Comparison of ENCODE assay signal across 8 mouse cellular contexts in the genomic region with DNA sequence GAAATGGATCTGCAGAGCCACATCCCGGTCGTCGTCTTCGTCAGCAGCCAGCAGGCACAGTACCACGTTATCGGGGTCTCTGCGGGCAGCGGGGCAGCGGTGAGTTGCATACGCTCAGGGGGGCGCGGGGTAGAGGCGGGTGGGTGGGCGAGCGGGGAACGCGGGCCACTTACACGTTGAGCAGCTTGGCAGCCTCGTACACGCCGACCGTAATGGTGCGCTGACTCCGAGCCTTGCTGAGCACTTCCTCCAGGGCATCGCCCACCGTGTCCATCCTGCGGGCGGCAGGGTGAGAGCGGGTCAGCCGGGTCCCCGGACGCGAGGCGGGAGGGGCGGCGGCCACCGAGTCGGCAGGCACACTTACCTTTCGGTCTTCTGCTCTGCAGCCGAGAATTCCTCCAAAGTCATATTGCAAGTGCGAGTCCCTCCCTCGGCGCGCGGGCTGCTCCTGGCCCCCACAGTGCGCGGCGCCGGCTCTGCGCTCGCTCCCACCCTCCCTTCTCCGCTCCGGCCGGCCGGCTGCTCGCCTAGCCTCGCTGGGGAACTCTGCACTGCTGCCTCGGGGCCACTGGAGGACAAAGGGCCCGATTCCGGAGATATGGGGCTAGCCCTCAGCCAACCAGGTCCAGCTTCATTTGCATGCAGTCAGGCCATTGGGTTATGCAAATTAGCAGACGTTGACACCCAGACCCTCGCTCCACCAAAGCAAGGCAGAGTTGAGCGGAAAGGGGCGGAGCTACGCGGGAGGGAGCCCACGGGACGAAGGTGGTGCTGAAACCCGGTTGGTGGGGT. TPM values are rescaled to one million over a fixed set of nuclear protein-coding genes. Genes with fewer than 3 reads are reported as not detected.
DNase-seq lines count a peak whose midpoint lies in the region; ATAC-seq and TF ChIP-seq lines count a peak whose summit lies in the region.

Gadd45a (minus strand) TSS at position 621 of the 792 bp plus-strand sequence.

- H3ac ChIP-seq in C2C12 (ENCODE audit: control insufficient read depth, insufficient read length, low read depth) (peak within 1 kb of the TSS; percentile 83), myocyte (ENCODE audit: control insufficient read depth, insufficient read length) (peak within 1 kb of the TSS; percentile 57)

- peaks cover 36% of the 10 kb centered on the region for H3K4me1 ChIP-seq in erythroblast, embryonic 14.5 days (ENCODE audit: control insufficient read depth)
- H3K4me1 ChIP-seq in heart, embryonic 11.5 days (ENCODE audit: control insufficient read depth, insufficient read depth, low read length) = peaks cover 6% of the 10 kb centered on the region
- peaks cover 21% of the 10 kb centered on the region; the same call in 1 of the 2 replicates for H3K4me1 ChIP-seq in kidney, embryonic 16.5 days (ENCODE audit: insufficient read depth, low read length)
- peaks cover 2% of the 10 kb centered on the region for H3K4me1 ChIP-seq in liver, adult 2 months (ENCODE audit: control insufficient read depth, insufficient read depth, low read length)

- DNase-seq in brain, embryonic 14.5 days (ENCODE audit: low read depth) = peak; percentile 98
- peak; percentile 98 for DNase-seq in liver, adult 2 months (ENCODE audit: extremely low read depth, low read depth, low spot score)
- DNase-seq in splenic B cell, adult 2 months (ENCODE audit: low read depth, low spot score) = peak; percentile 97

- peak within 1 kb of the TSS; percentile 90 for H3K9ac ChIP-seq in heart, embryonic 11.5 days (ENCODE audit: low read depth, low read length)
- H3K9ac ChIP-seq in kidney, embryonic 16.5 days (replicated peaks; ENCODE audit: low read length) = peak within 1 kb of the TSS; percentile 96
- peak within 1 kb of the TSS; percentile 85 for H3K9ac ChIP-seq in liver, adult 2 months (ENCODE audit: low read depth, low read length)

- no peaks in the 10 kb centered on the region for H3K79me3 ChIP-seq in C2C12 (ENCODE audit: low read depth)

- peak within 1 kb of the TSS; percentile 64 for H3K4me3 ChIP-seq in C2C12 (ENCODE audit: insufficient read depth, poor library complexity, severe bottlenecking)
- peak within 1 kb of the TSS; percentile 90 for H3K4me3 ChIP-seq in erythroblast, embryonic 14.5 days (replicated peaks)
- H3K4me3 ChIP-seq in heart, embryonic 11.5 days (ENCODE audit: low read depth, low read length) = peak within 1 kb of the TSS; percentile 72
- H3K4me3 ChIP-seq in kidney, embryonic 16.5 days (ENCODE audit: low read length) = peak within 1 kb of the TSS; percentile 90
- H3K4me3 ChIP-seq in liver, adult 2 months (ENCODE audit: insufficient read depth, low read depth, low read length) = peak within 1 kb of the TSS; percentile 80
- peak within 1 kb of the TSS; percentile 98 for H3K4me3 ChIP-seq in myocyte

- TF ChIP-seq CTCF in C2C12 (IDR thresholded peaks at IDR 0.05; ENCODE audit: control insufficient read depth, insufficient read depth, insufficient read length) = no peak
- no peak for TF ChIP-seq CTCF in brain, embryonic 14.5 days (IDR thresholded peaks at IDR 0.05; ENCODE audit: borderline replicate concordance, extremely low read depth, insufficient read depth, insufficient read length)
- no peak for TF ChIP-seq CTCF in liver, adult 2 months (IDR thresholded peaks at IDR 0.05; ENCODE audit: low read depth, low read length)

- H3K79me2 ChIP-seq in C2C12 (ENCODE audit: control insufficient read depth, insufficient read depth) (peaks cover 15% of the 10 kb centered on the region), myocyte (ENCODE audit: control insufficient read depth, insufficient read depth) (peaks cover 23% of the 10 kb centered on the region)
- H3K79me2 ChIP-seq in liver, adult 2 months (ENCODE audit: control insufficient read depth, insufficient read depth, low read length) = no peaks in the 10 kb centered on the region

- WGBS in heart, embryonic 11.5 days (ENCODE audit: insufficient replicate concordance) = under 1% methylated on average over 68 of the region's 69 CpGs
- under 1% methylated on average over 68 of the region's 69 CpGs for WGBS in kidney, embryonic 16.5 days
- under 1% methylated on average over 69 of the region's 69 CpGs for WGBS in liver, adult 2 months

- H3K4me2 ChIP-seq in heart, embryonic 11.5 days = peak within 1 kb of the TSS; percentile 81
- peak within 1 kb of the TSS; percentile 53 for H3K4me2 ChIP-seq in kidney, embryonic 16.5 days (replicated peaks; ENCODE audit: low read depth, low read length)
- peak within 1 kb of the TSS; percentile 76 for H3K4me2 ChIP-seq in myocyte (ENCODE audit: low read depth)

- ATAC-seq in heart, embryonic 11.5 days (replicated peaks; ENCODE audit: insufficient number of reproducible peaks, low FRiP score, low TSS enrichment) = peak; percentile 95
- peak; percentile 99 for ATAC-seq in kidney, embryonic 16.5 days (ENCODE audit: low FRiP score, low TSS enrichment)

- peak within 1 kb of the TSS; percentile 94 for H3K27ac ChIP-seq in heart, embryonic 11.5 days (ENCODE audit: low read depth, low read length)
- H3K27ac ChIP-seq in kidney, embryonic 16.5 days (ENCODE audit: low read length) = peak within 1 kb of the TSS; percentile 97
- H3K27ac ChIP-seq in liver, adult 2 months (replicated peaks; ENCODE audit: insufficient read depth, low read depth, low read length) = peak within 1 kb of the TSS; percentile 77

- H3K36me3 ChIP-seq in C2C12 (ENCODE audit: control insufficient read depth, insufficient read depth) (no peaks in the 10 kb centered on the region), myocyte (ENCODE audit: control insufficient read depth, insufficient read depth) (peaks cover 22% of the 10 kb centered on the region)
- H3K36me3 ChIP-seq in erythroblast, embryonic 14.5 days (ENCODE audit: control insufficient read depth) = peaks cover 47% of the 10 kb centered on the region
- no peaks in the 10 kb centered on the region for H3K36me3 ChIP-seq in heart, embryonic 11.5 days (ENCODE audit: control insufficient read depth, insufficient read depth, low read length)
- H3K36me3 ChIP-seq in kidney, embryonic 16.5 days (ENCODE audit: insufficient read depth, low read length) = no peaks in the 10 kb centered on the region
- H3K36me3 ChIP-seq in liver, adult 2 months (ENCODE audit: control insufficient read depth, insufficient read depth, low read length) = 0 out of 2 replicates have a peak, but pooled peaks cover 2% of the 10 kb centered on the region
- H3K36me3 ChIP-seq in splenic B cell, adult 2 months (ENCODE audit: control insufficient read depth, insufficient read depth, low read length, poor library complexity, severe bottlenecking) = no peaks in the 10 kb centered on the region

- H3K27me3 ChIP-seq in C2C12 (ENCODE audit: control insufficient read depth, insufficient read depth, insufficient read length) (no peaks in the 10 kb centered on the region), myocyte (ENCODE audit: control insufficient read depth, insufficient read depth, insufficient read length) (no peaks in the 10 kb centered on the region)
- no peaks in the 10 kb centered on the region for H3K27me3 ChIP-seq in erythroblast, embryonic 14.5 days (ENCODE audit: control insufficient read depth)
- no peaks in the 10 kb centered on the region for H3K27me3 ChIP-seq in heart, embryonic 11.5 days (ENCODE audit: control insufficient read depth, insufficient read depth, low read length)
- no peaks in the 10 kb centered on the region for H3K27me3 ChIP-seq in kidney, embryonic 16.5 days (ENCODE audit: insufficient read depth, low read length)
- no peaks in the 10 kb centered on the region for H3K27me3 ChIP-seq in liver, adult 2 months (ENCODE audit: control insufficient read depth, insufficient read depth, low read length)
- no peaks in the 10 kb centered on the region for H3K27me3 ChIP-seq in splenic B cell, adult 2 months (ENCODE audit: control insufficient read depth, insufficient read depth, low read length, poor library complexity, severe bottlenecking)

- no peaks in the 10 kb centered on the region for H3K9me3 ChIP-seq in erythroblast, embryonic 14.5 days (ENCODE audit: control insufficient read depth, low read length)
- H3K9me3 ChIP-seq in heart, embryonic 11.5 days (replicated peaks; ENCODE audit: control insufficient read depth, low read length) = no peaks in the 10 kb centered on the region
- no peaks in the 10 kb centered on the region for H3K9me3 ChIP-seq in kidney, embryonic 16.5 days (ENCODE audit: low read length)

- TF ChIP-seq POLR2A in brain, embryonic 14.5 days (IDR thresholded peaks at IDR 0.05; ENCODE audit: borderline replicate concordance, extremely low read depth, insufficient read depth, insufficient read length, poor library complexity, severe bottlenecking) = peak; percentile 80
- TF ChIP-seq POLR2A in liver, adult 2 months (IDR thresholded peaks at IDR 0.05; ENCODE audit: extremely low read depth, insufficient read depth, low read length) = peak; percentile 99
- TF ChIP-seq POLR2A in myocyte (IDR thresholded peaks at IDR 0.05; ENCODE audit: insufficient read length, low read depth) = peak; percentile 96

TF ChIP-seq in C2C12, 6 proteins besides CTCF, POLR2A, EP300 and RAD21:
- no peak for TF ChIP-seq USF1 (IDR thresholded peaks at IDR 0.05; ENCODE audit: low read depth)
- TF ChIP-seq FOSL1 (IDR thresholded peaks at IDR 0.05; ENCODE audit: insufficient read depth, low read length, poor library complexity, severe bottlenecking) = no peak
- no peak for TF ChIP-seq MYOG (IDR thresholded peaks at IDR 0.05; ENCODE audit: control insufficient read depth, extremely low read depth, insufficient read length)
- TF ChIP-seq MYOD1 (IDR thresholded peaks at IDR 0.05; ENCODE audit: control insufficient read depth, insufficient read length, low read depth) = no peak
- peak; percentile 17 for TF ChIP-seq MAX (IDR thresholded peaks at IDR 0.05)
- no peak for TF ChIP-seq CEBPB (IDR thresholded peaks at IDR 0.05; ENCODE audit: low read depth)

TF ChIP-seq in myocyte, 11 proteins besides CTCF, POLR2A, EP300 and RAD21 (continues in another document):
- TF ChIP-seq MYOD1 (IDR thresholded peaks at IDR 0.05; ENCODE audit: control insufficient read depth in 1 of 3, insufficient read length in 2 of 3, low read depth in 2 of 3) = peak in 1 of 3 experiments; percentile 33
- peak; percentile 10 for TF ChIP-seq E2F4 (IDR thresholded peaks at IDR 0.05; ENCODE audit: insufficient read depth)
- peak; percentile 95 for TF ChIP-seq POLR2AphosphoS2 (IDR thresholded peaks at IDR 0.05; ENCODE audit: insufficient read length, low read depth)
- no peak for TF ChIP-seq MAX (IDR thresholded peaks at IDR 0.05; ENCODE audit: low read depth)
- TF ChIP-seq USF1 (IDR thresholded peaks at IDR 0.05; ENCODE audit: low read depth) = no peak
- peak; percentile 8 for TF ChIP-seq TCF3 (IDR thresholded peaks at IDR 0.05; ENCODE audit: insufficient read length, low read depth)

RNA-seq across cellular contexts. Expression of gene Gadd45a, which starts in this region (rescaled TPM):
- polyA plus RNA-seq in C2C12 (2012; fragmentation: generic; extraction: Trizol) = 16.8 TPM
- 16.9 and 17.4 TPM in 2 replicates for polyA plus RNA-seq in brain, embryonic 14.5 days (2012; rRNA removed)
- 123 and 147 TPM in 2 replicates for polyA plus RNA-seq in erythroblast, embryonic 14.5 days (2012)
- 9.8 and 12.5 TPM in 2 replicates for polyA plus RNA-seq in heart, embryonic 11.5 days (2014; fragmentation: Nextera tagmentation; extraction: Ambion mirVana)
- 35.1 and 39.4 TPM in 2 replicates for polyA plus RNA-seq in kidney, embryonic 16.5 days (2015; fragmentation: Nextera tagmentation; extraction: Ambion mirVana)
- total RNA-seq in liver, adult 2 months (2014; rRNA removed) = 5.3 and 7.1 TPM in 2 replicates
- polyA plus RNA-seq in liver, adult 2 months (2012; rRNA removed) = 13.1 and 15.5 TPM in 2 replicates
- 381 TPM for polyA plus RNA-seq in myocyte (2012; fragmentation: generic; extraction: Trizol)

Comparison
In these comparisons a context has a peak if more than half of its experiments do, and no peak if none do; other contexts are left out.
1. Peak in every context shown above with its lines: DNase-seq, ATAC-seq, H3K4me3 ChIP-seq and H3K27ac ChIP-seq.